Mouse (Mus musculus): ENCODE results near the gene Mpzl1.

Gene Mpzl1

GRCm38 (mm10) chr1:165576005-165576404, 58.3 kb downstream of the Mpzl1 start:
- no peak for DNase-seq

- DNase-seq, result no peak
These were observed 66.9 kb downstream of the Mpzl1 start for GRCm38 (mm10) chr1:165567466-165567865.

GRCm38 (mm10) chr1:165565283-165565682, 69.1 kb downstream of the Mpzl1 start:
- no peak for DNase-seq

- DNase-seq, result no peak
These were observed 75.3 kb downstream of the Mpzl1 start for GRCm38 (mm10) chr1:165559073-165559472.

GRCm38 (mm10) chr1:165556711-165557110, 77.6 kb downstream of the Mpzl1 start:
- no peak for DNase-seq

All from spleen, adult 18-20 months (tissue).